Mouse (Mus musculus): ENCODE data around the gene Faim. TPM values are rescaled to one million over a fixed set of nuclear protein-coding genes. Genes with fewer than 3 reads are reported as not detected.
A peak's percentile ranks its signal among the peaks of the same experiment; 100 is the strongest.

The Faim gene
- polyA plus RNA-seq, 1 experiment, result 1.2 TPM

- WGBS, result 63% methylated on average over 9 of the region's 9 CpGs
- no peak overlapping the region for H3K4me3 ChIP-seq (ENCODE audit: low read depth, low read length)
- peaks cover 34% of the 10 kb centered on the region for H3K36me3 ChIP-seq (ENCODE audit: control insufficient read depth, insufficient read depth, low read length)
- no peaks in the 10 kb centered on the region for H3K4me1 ChIP-seq (ENCODE audit: control insufficient read depth, insufficient read depth, insufficient read length, low read length)
- no peaks in the 10 kb centered on the region for H3K27me3 ChIP-seq (ENCODE audit: control insufficient read depth, insufficient read depth, low read length)
- TF ChIP-seq POLR2A (IDR thresholded peaks at IDR 0.05; ENCODE audit: low read depth, low read length), result no peak
- H3K27ac ChIP-seq (ENCODE audit: insufficient read depth, low read depth, low read length), result no peak overlapping the region
Observed at GRCm38 (mm10) chr9:98999881-99000339, 13.7 kb downstream of the Faim start.

- TF ChIP-seq CTCF (IDR thresholded peaks at IDR 0.05; ENCODE audit: extremely low read depth, insufficient read length, insufficient replicate concordance, low read depth, low read length) (no peak), POLR2A (IDR thresholded peaks at IDR 0.05; ENCODE audit: low read depth, low read length) (no peak)
- H3K36me3 ChIP-seq (ENCODE audit: control insufficient read depth, insufficient read depth, low read length), result peaks cover 43% of the 10 kb centered on the region
- 85% methylated on average over 6 of the region's 6 CpGs for WGBS
- no peak overlapping the region for H3K27ac ChIP-seq (ENCODE audit: insufficient read depth, low read depth, low read length)
- no peaks in the 10 kb centered on the region for H3K4me1 ChIP-seq (ENCODE audit: control insufficient read depth, insufficient read depth, insufficient read length, low read length)
- no peak overlapping the region for H3K4me3 ChIP-seq (ENCODE audit: low read depth, low read length)
- no peaks in the 10 kb centered on the region for H3K27me3 ChIP-seq (ENCODE audit: control insufficient read depth, insufficient read depth, low read length)
Observed at GRCm38 (mm10) chr9:99001326-99001725, 15.2 kb downstream of the Faim start.

GRCm38 (mm10) chr9:99009069-99009897 is 23.1 kb downstream of the Faim start:
- WGBS, result 69% methylated on average over 12 of the region's 12 CpGs

GRCm38 (mm10) chr9:99009898-99010199 is 23.7 kb downstream of the Faim start:
- Histone ChIP-seq H3K27ac (ENCODE audit: insufficient read depth, low read depth, low read length) (no peak overlapping the region), H3K4me3 (ENCODE audit: low read depth, low read length) (peak overlapping the region; percentile 43), H3K4me1 (ENCODE audit: control insufficient read depth, insufficient read depth, insufficient read length, low read length) (peaks cover 2% of the 10 kb centered on the region; the same call in 1 of the 2 replicates), H3K36me3 (ENCODE audit: control insufficient read depth, insufficient read depth, low read length) (peaks cover 26% of the 10 kb centered on the region), H3K27me3 (ENCODE audit: control insufficient read depth, insufficient read depth, low read length) (no peaks in the 10 kb centered on the region)
- TF ChIP-seq POLR2A (IDR thresholded peaks at IDR 0.05; ENCODE audit: low read depth, low read length) (no peak), CTCF (IDR thresholded peaks at IDR 0.05; ENCODE audit: extremely low read depth, insufficient read length, insufficient replicate concordance, low read depth, low read length) (no peak)
- WGBS, result 92% methylated on average over 3 of the region's 3 CpGs

More at GRCm38 (mm10) chr9:99009069-99009897, 23.1 kb downstream of the Faim start:
- TF ChIP-seq CTCF (IDR thresholded peaks at IDR 0.05; ENCODE audit: extremely low read depth, insufficient read length, insufficient replicate concordance, low read depth, low read length) (no peak), POLR2A (IDR thresholded peaks at IDR 0.05; ENCODE audit: low read depth, low read length) (no peak)
- peak overlapping the region; percentile 43 for H3K4me3 ChIP-seq (ENCODE audit: low read depth, low read length)
- H3K27me3 ChIP-seq (ENCODE audit: control insufficient read depth, insufficient read depth, low read length), result no peaks in the 10 kb centered on the region
- H3K27ac ChIP-seq (ENCODE audit: insufficient read depth, low read depth, low read length), result no peak overlapping the region
- peaks cover 2% of the 10 kb centered on the region; the same call in 1 of the 2 replicates for H3K4me1 ChIP-seq (ENCODE audit: control insufficient read depth, insufficient read depth, insufficient read length, low read length)
- H3K36me3 ChIP-seq (ENCODE audit: control insufficient read depth, insufficient read depth, low read length), result peaks cover 26% of the 10 kb centered on the region

GRCm38 (mm10) chr9:99016301-99016700 is 30.1 kb downstream of the Faim start:
- H3K36me3 ChIP-seq (ENCODE audit: control insufficient read depth, insufficient read depth, low read length), result peaks cover 20% of the 10 kb centered on the region
- no peaks in the 10 kb centered on the region for H3K27me3 ChIP-seq (ENCODE audit: control insufficient read depth, insufficient read depth, low read length)
- no peak for TF ChIP-seq POLR2A (IDR thresholded peaks at IDR 0.05; ENCODE audit: low read depth, low read length)
- no peak for TF ChIP-seq CTCF (IDR thresholded peaks at IDR 0.05; ENCODE audit: extremely low read depth, insufficient read length, insufficient replicate concordance, low read depth, low read length)
- H3K4me1 ChIP-seq (ENCODE audit: control insufficient read depth, insufficient read depth, insufficient read length, low read length), result 0 out of 2 replicates have a peak, but pooled peaks cover 2% of the 10 kb centered on the region
- WGBS, result 73% methylated on average over 3 of the region's 3 CpGs
- no peak overlapping the region for H3K4me3 ChIP-seq (ENCODE audit: low read depth, low read length)
- no peak overlapping the region for H3K27ac ChIP-seq (ENCODE audit: insufficient read depth, low read depth, low read length)

GRCm38 (mm10) chr9:99016759-99017158 is 30.6 kb downstream of the Faim start:
- H3K4me1 ChIP-seq (ENCODE audit: control insufficient read depth, insufficient read depth, insufficient read length, low read length), result 0 out of 2 replicates have a peak, but pooled peaks cover 2% of the 10 kb centered on the region
- H3K27ac ChIP-seq (ENCODE audit: insufficient read depth, low read depth, low read length), result no peak overlapping the region
- TF ChIP-seq POLR2A (IDR thresholded peaks at IDR 0.05; ENCODE audit: low read depth, low read length) (no peak), CTCF (IDR thresholded peaks at IDR 0.05; ENCODE audit: extremely low read depth, insufficient read length, insufficient replicate concordance, low read depth, low read length) (no peak)
- no peaks in the 10 kb centered on the region for H3K27me3 ChIP-seq (ENCODE audit: control insufficient read depth, insufficient read depth, low read length)
- WGBS, result 76% methylated on average over 3 of the region's 3 CpGs
- peaks cover 21% of the 10 kb centered on the region for H3K36me3 ChIP-seq (ENCODE audit: control insufficient read depth, insufficient read depth, low read length)
- no peak overlapping the region for H3K4me3 ChIP-seq (ENCODE audit: low read depth, low read length)

- peaks cover 24% of the 10 kb centered on the region for H3K36me3 ChIP-seq (ENCODE audit: control insufficient read depth, insufficient read depth, low read length)
- no peaks in the 10 kb centered on the region for H3K27me3 ChIP-seq (ENCODE audit: control insufficient read depth, insufficient read depth, low read length)
- H3K27ac ChIP-seq (ENCODE audit: insufficient read depth, low read depth, low read length), result peak overlapping the region; percentile 40
- 0 out of 2 replicates have a peak, but pooled peaks cover 2% of the 10 kb centered on the region for H3K4me1 ChIP-seq (ENCODE audit: control insufficient read depth, insufficient read depth, insufficient read length, low read length)
- no peak overlapping the region for H3K4me3 ChIP-seq (ENCODE audit: low read depth, low read length)
- no peak for TF ChIP-seq CTCF (IDR thresholded peaks at IDR 0.05; ENCODE audit: extremely low read depth, insufficient read length, insufficient replicate concordance, low read depth, low read length)
- TF ChIP-seq POLR2A (IDR thresholded peaks at IDR 0.05; ENCODE audit: low read depth, low read length), result no peak
- 64% methylated on average over 6 of the region's 6 CpGs for WGBS
Observed at GRCm38 (mm10) chr9:99017679-99018078, 31.5 kb downstream of the Faim start.
